Mouse (Mus musculus) adipocyte (in vitro differentiated cells): ENCODE measurements around the gene Slc34a3.
"Not testable (repeated sequence)": the region's sequence is repeated elsewhere in the genome, so short reads cannot be mapped to it uniquely, and the experiment has no call there.

Source experiments
- DNase-seq: peaks from one replicate; pipeline ENCODE4 v3.0.0-alpha.2; 2016; ENCODE audit warnings: low spot score

Gene Slc34a3

DNA sequence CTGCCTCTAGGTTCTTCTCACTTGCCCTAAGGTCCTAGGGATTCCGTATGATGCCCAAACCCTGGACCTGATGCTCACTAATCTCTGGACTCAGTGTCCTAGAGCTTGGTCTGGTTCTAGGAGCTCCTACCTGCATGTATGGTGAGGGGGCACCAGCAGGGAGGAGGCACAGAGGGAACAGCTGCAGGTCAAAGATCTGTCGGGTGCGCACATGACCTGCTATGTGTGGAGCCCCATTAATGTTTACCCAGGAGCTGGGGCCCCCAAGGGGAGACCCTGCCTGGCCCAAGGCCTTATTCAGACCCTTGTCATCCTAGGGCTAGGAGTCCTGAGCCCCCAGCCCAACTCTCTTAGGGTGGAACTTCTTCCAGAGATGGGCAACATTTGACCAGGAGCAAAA, at the start of gene Slc34a3:
Gene Slc34a3, minus strand, starts transcription at position 315 of the 400 bp plus-strand sequence.
- DNase-seq, result no peak

- DNase-seq, result peak; percentile 84
Measured at GRCm38 (mm10) chr2:25278928-25279882, 45.0 kb upstream of the Slc34a3 start.

DNA sequence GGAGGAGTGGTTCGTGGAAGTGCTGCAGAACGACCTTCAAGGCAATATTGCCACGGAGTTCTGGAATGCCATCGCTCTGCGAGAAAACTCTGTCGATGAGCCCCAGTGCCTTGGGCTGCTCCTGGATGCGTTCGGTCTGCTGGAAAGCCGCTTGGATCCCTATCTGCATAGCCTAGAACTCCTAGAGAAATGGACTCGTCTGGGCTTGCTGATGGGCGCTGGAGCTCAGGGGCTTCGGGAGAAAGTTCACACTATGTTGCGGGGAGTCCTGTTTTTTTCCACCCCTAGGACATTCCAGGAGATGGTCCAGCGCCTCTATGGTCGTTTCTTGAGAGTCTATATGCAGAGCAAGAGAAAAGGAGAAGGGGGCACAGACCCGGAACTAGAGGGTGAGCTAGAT, 38.8 kb upstream of the Slc34a3 start:
- no peak for DNase-seq

DNA sequence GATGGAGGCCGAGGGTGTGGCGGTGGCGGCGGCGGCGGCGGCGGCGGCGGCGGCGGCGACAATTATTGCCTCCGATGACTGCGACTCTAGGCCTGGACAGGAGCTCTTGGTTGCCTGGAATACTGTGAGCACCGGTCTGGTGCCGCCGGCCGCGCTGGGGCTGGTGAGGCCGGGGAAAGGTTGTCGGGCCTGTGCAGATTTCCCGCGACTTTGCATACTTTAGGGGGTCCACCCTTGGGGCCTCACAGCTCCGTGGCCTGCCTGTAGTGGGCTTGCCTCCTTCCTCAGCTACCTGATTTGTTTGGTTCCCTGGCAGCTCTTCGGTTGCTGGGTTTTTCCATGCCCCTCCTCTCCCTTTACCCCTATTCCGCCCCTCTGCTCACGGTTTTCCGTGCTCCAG, 38.4 kb upstream of the Slc34a3 start:
- DNase-seq, result no peak

- DNase-seq, result peak; percentile 94
Measured at GRCm38 (mm10) chr2:25271827-25272511, 37.8 kb upstream of the Slc34a3 start, which contains the start of the genes Ssna1 and Anapc2. Gene Ssna1, minus strand, starts transcription at chr2:25272438. Gene Anapc2, plus strand, starts transcription at chr2:25272478.

DNA sequence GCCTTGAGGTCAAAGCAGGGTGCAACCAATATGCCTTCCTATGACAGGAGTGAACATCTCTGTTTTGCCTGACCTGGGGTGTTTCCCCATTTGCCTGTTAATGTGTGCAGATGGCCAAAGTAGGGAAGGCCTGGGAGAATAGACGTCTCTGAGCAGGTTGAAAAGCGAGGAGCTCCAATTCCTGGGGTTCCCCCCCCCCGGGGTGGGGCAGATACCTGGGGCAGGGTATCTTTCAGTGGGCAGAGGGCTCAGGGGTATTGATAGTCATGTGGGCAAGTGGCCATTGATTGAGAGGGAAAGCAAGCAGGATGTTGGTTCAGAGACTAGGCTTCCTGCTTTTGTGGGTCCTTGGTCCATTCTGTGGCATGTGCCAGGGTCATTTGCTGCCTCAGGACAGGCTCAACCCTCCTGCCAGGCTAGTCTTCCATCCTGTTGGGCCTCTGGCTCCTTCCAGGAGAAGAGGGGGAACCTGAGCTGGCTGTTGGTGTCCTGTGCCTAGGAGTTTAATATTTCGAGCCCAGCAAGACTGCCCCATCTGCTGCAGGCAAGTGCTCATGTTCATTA, 33.7 kb upstream of the Slc34a3 start:
- DNase-seq, result no peak

DNA sequence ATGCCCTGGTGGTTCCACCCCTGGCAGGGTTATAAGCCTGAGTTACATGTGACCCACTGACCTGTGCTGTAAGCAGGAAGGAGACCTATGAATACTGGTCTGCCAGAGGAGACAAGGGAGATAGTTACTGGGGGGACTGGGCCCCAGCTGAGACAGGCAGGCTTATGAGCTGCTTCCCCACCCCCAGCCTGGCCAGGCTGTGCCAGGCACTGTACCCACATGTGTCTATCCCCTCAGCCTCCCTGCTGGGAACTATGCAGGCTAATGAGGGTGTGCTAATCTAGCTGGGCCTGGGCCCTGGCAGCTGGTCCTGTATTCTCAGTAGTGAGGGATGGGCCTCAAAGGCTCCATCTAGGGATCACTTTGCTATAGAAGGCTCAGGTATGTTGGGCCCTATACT, 33.1 kb upstream of the Slc34a3 start:
- DNase-seq, result no peak

GRCm38 (mm10) chr2:25266720-25267119, 32.6 kb upstream of the Slc34a3 start:
- no peak for DNase-seq

DNA sequence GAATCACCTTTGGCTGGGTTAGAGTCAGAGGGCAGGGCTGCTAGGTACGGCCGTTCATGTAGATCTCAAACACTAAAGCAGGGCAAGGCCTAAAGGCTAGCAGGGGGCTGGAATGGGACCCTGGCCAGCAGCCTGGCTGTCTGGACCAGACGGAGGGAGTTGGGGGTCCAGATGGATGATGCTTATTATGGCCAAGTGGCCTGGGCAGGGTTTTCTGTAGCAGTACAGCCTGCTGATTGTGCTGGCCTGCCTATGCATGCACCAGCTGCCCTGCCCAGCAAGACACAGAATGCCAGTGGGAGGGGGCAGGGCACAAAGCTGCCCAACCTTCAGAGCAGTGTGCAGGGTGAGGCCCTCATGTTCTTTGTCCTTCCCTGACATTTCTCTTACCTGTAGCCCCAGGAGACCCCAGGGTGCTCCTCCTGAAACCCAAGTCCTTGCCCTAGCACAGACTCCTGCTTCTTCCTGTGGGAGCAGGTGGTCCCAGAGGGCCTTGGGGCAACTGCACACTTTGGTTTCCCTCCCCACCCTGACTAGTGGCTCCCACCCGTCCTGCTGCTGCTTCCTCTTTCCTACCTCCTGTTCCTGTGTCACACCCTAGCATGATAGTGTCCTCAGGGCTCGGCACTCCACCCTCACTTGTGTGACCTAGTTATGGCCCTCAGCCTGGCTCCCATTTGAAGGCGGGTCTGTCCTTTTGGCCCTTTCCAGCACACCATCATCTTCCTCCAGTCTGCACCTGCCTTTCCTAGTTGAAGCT, 31.9 kb upstream of the Slc34a3 start:
- DNase-seq, result no peak

GRCm38 (mm10) chr2:25264851-25265250, 30.7 kb upstream of the Slc34a3 start:
- DNase-seq, result peak; percentile 66

DNA sequence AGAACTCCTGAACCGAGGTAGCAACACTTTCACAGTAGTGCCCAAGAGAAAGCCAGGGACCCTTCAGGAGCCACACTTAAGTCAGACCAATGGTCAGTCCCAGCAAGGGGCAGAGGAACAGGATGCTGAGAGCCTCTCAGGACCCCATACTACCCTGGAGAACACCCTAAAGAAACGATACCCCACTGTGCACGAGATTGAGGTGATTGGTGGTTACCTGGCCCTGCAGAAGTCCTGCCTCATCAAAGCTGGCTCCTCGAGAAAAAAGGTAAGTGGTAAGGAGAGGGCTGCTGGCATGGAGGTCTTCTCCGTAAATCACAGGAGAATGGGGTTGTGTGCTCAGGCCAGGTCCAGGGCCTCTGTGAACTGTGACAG, 30.1 kb upstream of the Slc34a3 start:
- DNase-seq, result no peak

GRCm38 (mm10) chr2:25263623-25264285, 29.6 kb upstream of the Slc34a3 start:
- no peak for DNase-seq

DNA sequence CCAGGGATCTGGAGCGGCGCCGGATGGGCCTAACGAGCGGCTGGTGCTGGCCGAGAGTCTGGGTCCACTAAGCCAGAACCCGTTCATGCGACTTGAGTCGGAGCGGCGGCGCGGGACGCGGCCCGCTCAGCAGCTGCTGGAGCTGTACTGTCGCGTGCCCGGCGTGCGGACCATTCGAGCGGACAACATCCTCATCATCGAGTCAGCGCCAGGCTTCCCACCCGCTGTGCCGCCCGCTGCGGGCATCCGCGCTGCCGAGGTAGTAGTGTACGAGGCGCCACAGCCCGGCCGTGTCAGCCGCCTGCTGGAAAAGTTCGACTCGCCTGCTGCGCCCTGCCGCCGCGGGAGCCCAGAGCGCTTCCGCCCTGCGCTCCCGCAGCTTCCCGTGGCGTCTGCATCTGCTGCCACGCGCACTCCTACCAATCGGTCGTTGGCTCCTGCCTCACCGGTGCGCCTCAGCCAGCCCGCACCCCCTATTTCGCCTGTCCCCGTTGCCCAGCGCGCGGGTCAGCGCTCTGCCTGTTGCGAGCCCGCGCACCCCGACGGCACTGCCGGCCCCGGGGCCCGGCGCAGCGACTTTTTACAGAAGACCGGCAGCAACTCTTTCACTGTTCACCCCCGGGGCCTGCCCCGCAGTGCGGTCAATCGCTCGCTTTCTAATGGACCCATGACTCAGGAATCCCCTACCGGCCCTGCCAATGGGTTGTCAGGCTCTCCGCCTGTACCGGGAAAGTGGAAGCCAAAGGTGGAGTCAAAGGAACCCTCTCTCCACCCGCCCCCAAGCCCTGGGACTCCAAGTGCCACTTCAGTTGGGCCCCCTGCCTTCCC, 28.8 kb upstream of the Slc34a3 start:
- DNase-seq, result no peak

GRCm38 (mm10) chr2:25262291-25262767, 28.2 kb upstream of the Slc34a3 start, which contains the start of gene Tprn:
Gene Tprn, plus strand, starts transcription at chr2:25262618.
- peak; percentile 95 for DNase-seq

- DNase-seq, result no peak
Measured at GRCm38 (mm10) chr2:25261870-25262269, 27.7 kb upstream of the Slc34a3 start.

GRCm38 (mm10) chr2:25258887-25259286, 24.7 kb upstream of the Slc34a3 start:
- no peak for DNase-seq

DNA sequence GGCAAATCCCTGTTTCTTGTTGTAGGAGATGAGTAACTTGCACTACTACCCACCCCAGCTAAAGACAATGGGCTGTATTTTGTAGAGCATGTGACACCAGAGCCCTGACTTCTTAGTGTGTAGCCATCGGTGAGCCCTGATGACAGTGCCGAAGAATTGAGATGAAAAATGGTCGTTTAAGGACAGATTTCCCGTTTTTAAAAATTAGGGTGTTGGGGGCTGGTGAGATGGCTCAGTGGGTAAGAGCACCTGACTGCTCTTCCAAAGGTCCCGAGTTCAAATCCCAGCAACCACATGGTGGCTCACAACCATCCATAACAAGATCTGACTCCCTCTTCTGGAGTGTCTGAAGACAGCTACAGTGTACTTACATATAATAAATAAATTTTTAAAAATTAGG, 23.1 kb upstream of the Slc34a3 start:
- DNase-seq, result not testable (repeated sequence)

GRCm38 (mm10) chr2:25256443-25257109, 22.4 kb upstream of the Slc34a3 start:
- peak; percentile 63 for DNase-seq

DNA sequence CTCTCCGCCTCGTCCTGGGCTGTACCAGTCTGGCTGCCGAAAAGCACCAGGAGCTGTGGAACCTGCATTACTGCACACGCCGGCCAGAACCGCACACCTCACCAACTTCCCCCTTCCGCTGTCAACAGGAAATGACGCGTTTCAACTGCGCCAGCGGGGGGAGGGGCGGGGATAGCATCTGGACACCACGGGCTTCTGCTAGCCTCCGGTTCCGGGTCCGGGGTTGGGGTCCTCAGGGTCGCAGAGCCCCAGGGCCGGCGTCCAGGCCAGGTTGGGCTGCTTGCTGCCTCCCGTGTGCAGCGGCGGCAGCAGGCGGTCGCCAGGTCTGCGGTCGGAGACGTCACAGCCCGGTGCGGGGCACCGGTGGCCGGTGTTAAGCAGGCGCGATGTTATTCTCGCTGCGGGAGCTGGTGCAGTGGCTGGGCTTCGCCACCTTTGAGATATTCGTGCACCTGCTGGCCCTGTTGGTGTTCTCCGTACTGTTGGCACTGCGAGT, 21.2 kb upstream of the Slc34a3 start, which contains the start of gene Tmem203:
Gene Tmem203, plus strand, starts transcription at position 156 of the 496 bp plus-strand sequence.
- DNase-seq, result peak; percentile 91
